Mouse (Mus musculus): ENCODE results near the gene Rftn1.
"Not testable (repeated sequence)": the region's sequence is repeated elsewhere in the genome, so short reads cannot be mapped to it uniquely, and the experiment has no call there.

Rftn1 gene

DNA sequence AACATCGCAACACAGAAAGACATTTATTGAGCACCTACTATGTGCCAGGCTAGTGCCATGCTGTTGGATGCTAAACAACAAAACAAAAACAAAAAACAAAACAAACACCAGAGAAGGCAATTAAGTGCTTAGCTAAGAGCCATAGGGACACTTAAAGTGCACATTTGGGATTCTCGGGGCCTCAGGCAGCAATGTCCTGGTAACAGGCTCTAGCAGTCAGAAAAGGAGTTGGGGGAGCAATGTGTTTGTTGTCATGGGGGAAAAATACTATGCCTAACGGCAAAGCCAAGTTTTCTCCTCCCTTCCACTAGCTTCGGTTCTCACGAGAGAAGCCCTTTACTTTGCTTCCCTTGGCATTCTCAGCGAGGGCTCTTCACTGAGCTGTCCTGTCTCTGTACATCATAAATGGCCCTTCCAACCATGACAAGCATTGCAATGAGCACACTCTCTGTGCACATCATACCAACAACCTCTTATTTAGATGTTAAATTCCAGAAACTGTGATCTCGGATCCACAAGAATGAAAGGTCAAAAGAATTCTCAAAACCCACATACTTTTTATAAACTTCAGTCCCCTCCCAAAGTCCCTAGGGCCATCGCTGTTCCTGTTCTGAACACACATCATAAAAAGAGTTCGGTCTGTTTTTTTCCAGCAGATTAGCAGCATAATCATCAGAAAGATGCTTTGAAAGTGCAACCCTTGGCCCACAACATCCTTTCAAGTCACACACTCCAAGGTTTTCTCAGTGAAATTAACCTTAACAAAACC lies 63.2 kb downstream of the Rftn1 start:
- DNase-seq (ENCODE audit: low read depth, low spot score), result no peak

DNA sequence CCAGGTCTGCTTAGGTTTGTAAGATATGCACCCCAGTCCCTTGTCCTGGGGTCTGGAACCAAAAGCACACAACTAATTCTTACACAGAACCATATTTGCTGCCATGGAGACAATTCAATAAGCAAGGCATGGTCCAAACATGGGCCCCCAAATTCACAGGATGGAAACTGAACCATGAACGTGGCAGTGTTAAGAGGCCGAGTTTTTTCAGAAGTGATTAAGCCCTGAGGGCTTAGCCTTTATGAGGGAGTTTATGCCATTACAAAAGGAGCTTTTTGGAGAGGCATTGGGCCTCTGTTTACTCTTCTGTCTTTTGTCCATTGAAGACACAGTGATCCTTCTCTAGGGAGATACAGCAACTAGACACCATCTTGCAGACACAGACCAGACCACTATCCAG lies 63.9 kb downstream of the Rftn1 start:
- no peak for DNase-seq (ENCODE audit: low read depth, low spot score)

- DNase-seq (ENCODE audit: low read depth, low spot score), result no peak
Measured at GRCm38 (mm10) chr17:50125900-50126299, 64.6 kb downstream of the Rftn1 start.

DNA sequence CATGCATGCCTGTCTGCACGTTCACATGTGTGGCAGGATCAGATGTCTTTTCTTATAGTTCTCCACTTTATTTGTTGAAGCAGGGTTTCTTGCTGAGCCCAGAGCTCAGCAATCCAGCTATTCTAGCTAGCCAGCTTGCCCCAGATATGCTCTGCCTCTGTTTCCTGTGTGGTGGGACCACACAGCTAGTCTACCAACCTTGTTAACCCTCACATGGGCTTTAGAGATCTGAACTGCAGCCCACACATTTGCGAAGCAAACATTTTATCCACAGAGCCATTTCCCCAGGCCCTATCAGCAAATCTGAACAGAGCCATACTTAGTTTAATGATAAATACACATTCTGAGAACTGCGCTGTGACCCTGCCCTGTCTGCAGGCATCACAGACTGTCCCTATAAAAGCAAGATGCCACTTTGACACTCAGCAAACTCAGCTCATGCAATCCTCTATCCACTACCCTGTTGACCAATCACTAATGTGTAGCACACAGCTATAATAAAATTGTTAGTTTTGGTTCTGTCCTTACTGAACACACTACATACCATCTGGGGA lies 65.2 kb downstream of the Rftn1 start:
- no peak for DNase-seq (ENCODE audit: low read depth, low spot score)

DNA sequence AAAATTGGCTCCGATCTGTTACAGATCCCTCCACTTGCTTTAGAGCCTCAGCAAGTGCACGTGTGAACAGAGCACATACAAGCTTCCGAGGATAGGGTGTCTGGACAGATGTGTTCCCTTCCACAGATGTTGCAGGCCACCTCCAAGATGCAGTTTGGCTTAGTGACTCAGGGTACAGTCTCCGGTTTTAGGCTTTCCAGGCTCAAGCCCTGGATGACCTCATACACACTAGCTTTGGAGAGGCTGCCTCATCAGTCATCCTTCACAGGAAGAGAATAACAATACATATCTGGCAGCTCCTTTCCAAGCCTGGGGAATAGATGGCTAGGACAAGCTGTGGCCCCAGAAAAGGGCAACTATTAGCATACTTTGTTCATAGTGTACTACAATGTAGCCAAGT lies 65.8 kb downstream of the Rftn1 start:
- DNase-seq (ENCODE audit: low read depth, low spot score), result no peak

GRCm38 (mm10) chr17:50122555-50122954 lies 67.9 kb downstream of the Rftn1 start:
- no peak for DNase-seq (ENCODE audit: low read depth, low spot score)

- no peak for DNase-seq (ENCODE audit: low read depth, low spot score)
Measured at GRCm38 (mm10) chr17:50120098-50120497, 70.4 kb downstream of the Rftn1 start.

DNA sequence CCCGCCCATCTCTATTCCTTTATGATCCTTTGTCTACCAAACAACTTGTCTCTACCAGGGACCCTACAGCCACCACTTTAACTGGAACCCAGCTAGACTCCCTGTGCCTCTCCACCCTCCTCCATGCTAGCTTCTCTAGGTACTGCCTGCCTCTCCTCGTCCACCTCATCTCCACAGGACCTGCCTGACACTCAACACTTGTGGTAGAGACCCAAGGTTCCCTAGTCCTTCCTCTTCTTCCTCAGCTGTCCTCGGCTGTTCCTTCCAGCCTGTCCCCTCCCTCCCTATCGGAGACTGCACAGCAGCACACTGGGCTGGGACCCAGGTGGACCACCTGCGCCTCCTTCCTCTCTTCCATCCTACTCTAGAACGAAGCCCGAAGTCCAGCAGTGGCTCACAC lies 73.0 kb downstream of the Rftn1 start:
- DNase-seq (ENCODE audit: low read depth, low spot score), result no peak

DNA sequence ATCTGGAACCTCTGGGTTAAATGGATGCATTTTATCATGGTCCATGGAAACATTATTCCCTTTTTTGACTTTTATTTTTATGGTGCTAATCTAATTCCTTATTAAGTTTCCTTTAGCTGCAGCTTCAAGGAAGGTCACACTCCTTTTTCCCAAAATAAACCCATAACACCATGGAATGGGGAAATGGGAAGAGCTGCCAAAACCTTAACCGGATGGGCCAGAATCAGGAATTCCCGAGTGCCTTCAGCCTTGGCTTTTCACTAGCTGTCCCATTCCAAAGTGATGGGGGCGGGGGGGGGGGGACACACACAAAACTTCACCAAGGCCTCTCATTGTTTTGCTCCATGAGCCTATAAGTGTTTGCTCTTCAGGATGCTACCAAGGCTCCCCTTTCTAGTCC lies 73.5 kb downstream of the Rftn1 start:
- DNase-seq (ENCODE audit: low read depth, low spot score), result no peak

DNA sequence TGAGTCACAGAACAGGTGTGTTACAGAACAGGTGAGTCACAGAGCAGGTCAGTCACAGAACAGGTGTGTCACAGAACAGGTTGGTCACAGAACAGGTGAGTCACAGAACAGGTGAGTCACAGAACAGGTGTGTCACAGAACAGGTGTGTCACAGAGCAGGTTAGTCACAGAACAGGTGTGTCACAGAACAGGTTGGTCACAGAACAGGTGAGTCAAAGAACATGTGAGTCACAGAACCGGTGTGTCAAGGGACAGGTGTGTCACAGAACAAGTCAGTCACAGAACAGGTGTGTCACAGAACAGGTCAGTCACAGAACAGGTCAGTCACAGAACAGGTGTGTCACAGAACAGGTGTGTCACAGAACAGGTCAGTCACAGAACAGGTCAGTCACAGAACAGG lies 74.1 kb downstream of the Rftn1 start:
- DNase-seq (ENCODE audit: low read depth, low spot score), result not testable (repeated sequence)

DNA sequence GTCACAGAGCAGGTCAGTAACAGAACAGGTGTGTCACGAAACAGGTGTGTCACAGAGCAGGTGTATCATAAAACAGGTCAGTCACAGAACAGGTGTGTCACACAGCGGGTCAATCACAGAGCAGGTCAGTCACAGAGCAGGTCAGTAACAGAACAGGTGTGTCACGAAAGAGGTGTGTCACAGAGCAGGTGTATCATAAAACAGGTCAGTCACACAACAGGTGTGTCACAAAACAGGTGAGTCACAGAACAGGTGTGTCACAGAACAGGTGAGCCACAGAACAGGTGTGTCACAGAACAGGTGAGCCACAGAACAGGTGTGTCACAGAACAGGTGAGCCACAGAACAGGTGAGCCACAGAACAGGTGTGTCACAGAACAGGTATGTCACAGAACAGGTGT lies 74.8 kb downstream of the Rftn1 start:
- DNase-seq (ENCODE audit: low read depth, low spot score), result not testable (repeated sequence)

- no peak for DNase-seq (ENCODE audit: low read depth, low spot score)
Measured at GRCm38 (mm10) chr17:50114659-50115058, 75.8 kb downstream of the Rftn1 start.

DNA sequence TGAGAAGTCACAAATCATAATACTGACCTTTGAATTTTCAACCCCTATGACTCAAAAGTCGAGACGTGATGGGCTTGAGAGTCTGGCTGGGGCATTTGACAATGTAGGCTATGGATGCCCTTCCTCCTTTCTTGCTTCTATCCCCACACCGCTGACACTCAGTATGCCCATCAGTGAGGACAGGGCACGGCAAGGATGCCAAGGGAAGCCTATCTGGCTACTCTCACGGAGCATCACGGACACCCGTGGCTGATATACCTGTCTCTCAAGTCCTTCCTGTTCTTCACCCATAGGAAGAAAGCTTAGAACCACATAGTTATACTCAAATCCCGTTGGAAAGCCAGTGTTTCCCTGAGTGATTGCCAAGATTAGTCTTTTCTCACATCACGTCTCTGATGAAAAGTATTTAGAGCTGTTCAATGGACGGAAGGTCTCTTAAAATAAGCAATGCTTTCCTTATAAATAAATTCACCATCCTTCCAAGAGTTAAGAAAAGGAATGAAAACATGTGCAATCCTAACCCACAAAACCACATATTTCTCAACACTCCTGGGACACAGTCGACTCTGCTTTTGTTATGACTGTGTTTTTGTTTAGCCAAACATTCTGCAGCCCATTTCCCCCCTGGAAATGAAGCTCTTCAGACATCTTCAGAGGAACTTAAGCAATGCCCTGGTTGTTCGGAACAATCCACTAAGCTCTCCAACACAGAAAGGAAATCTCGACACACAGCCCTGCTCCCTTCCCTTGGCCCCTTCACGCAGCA lies 79.6 kb downstream of the Rftn1 start:
- DNase-seq (ENCODE audit: low read depth, low spot score), result no peak

- DNase-seq (ENCODE audit: low read depth, low spot score), result no peak
Measured at GRCm38 (mm10) chr17:50106811-50107210, 83.7 kb downstream of the Rftn1 start.

GRCm38 (mm10) chr17:50104131-50104530 lies 86.3 kb downstream of the Rftn1 start:
- no peak for DNase-seq (ENCODE audit: low read depth, low spot score)

DNA sequence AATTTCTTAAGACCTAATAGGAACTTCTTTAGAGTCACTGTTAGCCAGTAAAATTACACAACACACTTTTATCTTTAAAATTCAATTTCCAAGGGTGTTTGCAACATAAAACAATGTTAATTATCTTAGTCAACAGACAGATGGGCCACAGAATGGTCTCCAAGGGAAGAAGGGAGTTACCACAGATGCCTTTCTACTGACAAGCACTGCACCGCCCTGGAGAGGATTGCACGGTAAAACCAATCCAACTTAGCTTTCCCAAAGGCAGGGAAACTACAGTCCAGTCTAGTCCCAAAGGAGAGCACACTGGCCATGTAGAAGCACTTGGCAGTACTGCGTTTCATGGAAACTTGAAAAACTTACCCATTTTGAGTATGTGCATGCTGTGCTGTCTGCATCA lies 89.1 kb downstream of the Rftn1 start:
- no peak for DNase-seq (ENCODE audit: low read depth, low spot score)

GRCm38 (mm10) chr17:50100070-50100469 lies 90.4 kb downstream of the Rftn1 start:
- no peak for DNase-seq (ENCODE audit: low read depth, low spot score)

DNA sequence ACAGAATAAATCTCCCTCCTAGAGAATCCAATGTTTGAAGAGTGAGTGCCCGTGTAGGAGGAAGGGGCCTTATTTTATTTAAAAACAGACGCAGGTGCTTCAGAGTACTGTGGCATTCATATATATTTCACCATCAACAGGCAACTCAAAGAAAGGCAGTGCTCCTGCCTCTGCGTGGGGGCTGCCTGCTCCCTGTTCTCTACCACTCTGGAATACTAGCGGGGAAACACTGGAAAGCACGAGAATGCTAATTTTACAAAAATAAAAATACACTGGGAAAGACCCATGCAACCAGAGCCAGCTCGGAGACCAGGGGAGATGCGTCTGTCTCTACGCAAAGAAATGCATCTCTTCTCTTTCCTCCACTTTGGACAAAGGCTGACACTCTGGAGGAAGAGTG lies 91.1 kb downstream of the Rftn1 start:
- no peak for DNase-seq (ENCODE audit: low read depth, low spot score)

- no peak for DNase-seq (ENCODE audit: low read depth, low spot score)
Measured at GRCm38 (mm10) chr17:50098297-50098696, 92.2 kb downstream of the Rftn1 start.

GRCm38 (mm10) chr17:50097831-50098230 lies 92.6 kb downstream of the Rftn1 start:
- no peak for DNase-seq (ENCODE audit: low read depth, low spot score)

- no peak for DNase-seq (ENCODE audit: low read depth, low spot score)
Measured at GRCm38 (mm10) chr17:50096305-50096704, 94.2 kb downstream of the Rftn1 start.

- DNase-seq (ENCODE audit: low read depth, low spot score), result no peak
Measured at GRCm38 (mm10) chr17:50094596-50094995, 95.9 kb downstream of the Rftn1 start.

GRCm38 (mm10) chr17:50094077-50094476 lies 96.4 kb downstream of the Rftn1 start:
- DNase-seq (ENCODE audit: low read depth, low spot score), result no peak
